Mouse (Mus musculus): Measurements from ENCODE around the gene 2010111I01Rik.

- no peak for TF ChIP-seq CHD2 (IDR thresholded peaks at IDR 0.05; ENCODE audit: low read depth, low read length)
- no peak for TF ChIP-seq ZC3H11A (IDR thresholded peaks at IDR 0.05; ENCODE audit: borderline replicate concordance, low read depth, low read length)
- no peak for TF ChIP-seq ZNF384 (IDR thresholded peaks at IDR 0.05; ENCODE audit: low read depth, low read length)
- TF ChIP-seq MAFK (IDR thresholded peaks at IDR 0.05; ENCODE audit: insufficient read depth, low read depth, low read length), result no peak
These were observed 233.3 kb downstream of the 2010111I01Rik start for GRCm38 (mm10) chr13:63198038-63198437.
